Mouse (Mus musculus) megakaryocyte, embryonic 14.5 days (primary cell): ENCODE data around the gene Map3k7cl. TPM values are rescaled to one million over a fixed set of nuclear protein-coding genes. Genes with fewer than 3 reads are reported as not detected.

ENCODE experiments used
- H3K27me3 ChIP-seq: replicated peaks from 2 replicates; pipeline ENCODE3; 2012; ENCODE audit warnings: inconsistent platforms
- H3K36me3 ChIP-seq: replicated peaks from 2 replicates; pipeline ENCODE3; 2012; ENCODE audit warnings: low read length, inconsistent platforms, mixed read lengths
- H3K4me1 ChIP-seq: 2 replicates; pipeline ENCODE4 v1.6.1; 2012; ENCODE audit warnings: inconsistent platforms
- H3K4me3 ChIP-seq: replicated peaks from 2 replicates; pipeline ENCODE3; 2012; ENCODE audit warnings: moderate library complexity, mild to moderate bottlenecking, inconsistent platforms
- H3K9me3 ChIP-seq: 2 replicates; pipeline ENCODE4 v1.6.1; 2012; ENCODE audit warnings: inconsistent platforms
- FLI1 ChIP-seq: IDR thresholded peaks from 2 replicates; pipeline ENCODE4 v1.6.1; 2012; ENCODE audit warnings: low read length, inconsistent platforms, mixed read lengths
- GATA1 ChIP-seq: IDR thresholded peaks from 3 replicates; pipeline ENCODE4 v1.6.1; 2012; ENCODE audit warnings: mixed read lengths, low read length, inconsistent platforms, borderline replicate concordance
- polyA plus RNA-seq: library from polyadenylated mRNA; stranded (reverse); fragments of >175 nt; gene quantifications from 2 replicates; pipeline ENCODE4 v1.2.3, GENCODE M21; 2012; ENCODE audit warnings: low replicate concordance; ENCODE audit not compliant: insufficient read depth

Gene Map3k7cl
- polyA plus RNA-seq, 1 experiment = not detected

- Histone ChIP-seq H3K9me3 (peaks cover 12% of the 10 kb centered on the region), H3K4me3 (no peak overlapping the region), H3K36me3 (no peaks in the 10 kb centered on the region), H3K27me3 (no peaks in the 10 kb centered on the region), H3K4me1 (peaks cover 20% of the 10 kb centered on the region)
- TF ChIP-seq GATA1 = no peak
- no peak for TF ChIP-seq FLI1
Measured at GRCm38 (mm10) chr16:87582776-87583175, 29.6 kb downstream of the Map3k7cl start.

- peaks cover 11% of the 10 kb centered on the region; the same call in 1 of the 2 replicates for H3K9me3 ChIP-seq
- no peaks in the 10 kb centered on the region for H3K27me3 ChIP-seq
- no peaks in the 10 kb centered on the region for H3K36me3 ChIP-seq
- peaks cover 27% of the 10 kb centered on the region for H3K4me1 ChIP-seq
- no peak for TF ChIP-seq GATA1
- TF ChIP-seq FLI1 = no peak
- H3K4me3 ChIP-seq = no peak overlapping the region
Measured at GRCm38 (mm10) chr16:87584618-87585017, 31.5 kb downstream of the Map3k7cl start.

GRCm38 (mm10) chr16:87585548-87586262 is 32.6 kb downstream of the Map3k7cl start:
- no peak for TF ChIP-seq GATA1
- no peak for TF ChIP-seq FLI1
- peak overlapping the region; percentile 53 for H3K4me3 ChIP-seq
- H3K9me3 ChIP-seq = peaks cover 11% of the 10 kb centered on the region; the same call in 1 of the 2 replicates
- no peaks in the 10 kb centered on the region for H3K27me3 ChIP-seq
- H3K4me1 ChIP-seq = peaks cover 27% of the 10 kb centered on the region
- H3K36me3 ChIP-seq = no peaks in the 10 kb centered on the region

GRCm38 (mm10) chr16:87587843-87588242 is 34.7 kb downstream of the Map3k7cl start:
- TF ChIP-seq FLI1 = no peak
- no peak for TF ChIP-seq GATA1
- H3K4me1 ChIP-seq = peaks cover 27% of the 10 kb centered on the region
- H3K4me3 ChIP-seq = no peak overlapping the region
- peaks cover 11% of the 10 kb centered on the region; the same call in 1 of the 2 replicates for H3K9me3 ChIP-seq
- no peaks in the 10 kb centered on the region for H3K27me3 ChIP-seq
- no peaks in the 10 kb centered on the region for H3K36me3 ChIP-seq

GRCm38 (mm10) chr16:87594145-87594544 is 41.0 kb downstream of the Map3k7cl start:
- TF ChIP-seq FLI1 (no peak), GATA1 (no peak)
- Histone ChIP-seq H3K27me3 (peaks cover 2% of the 10 kb centered on the region), H3K4me1 (peaks cover 11% of the 10 kb centered on the region), H3K9me3 (peaks cover 20% of the 10 kb centered on the region), H3K36me3 (peaks cover 3% of the 10 kb centered on the region), H3K4me3 (peak overlapping the region; percentile 64)

- TF ChIP-seq GATA1 (no peak), FLI1 (no peak)
Measured at GRCm38 (mm10) chr16:87595149-87595548, 42.0 kb downstream of the Map3k7cl start.

GRCm38 (mm10) chr16:87602717-87603526 is 49.8 kb downstream of the Map3k7cl start:
- H3K4me1 ChIP-seq = peaks cover 20% of the 10 kb centered on the region; the same call in 1 of the 2 replicates
- H3K27me3 ChIP-seq = no peaks in the 10 kb centered on the region
- TF ChIP-seq GATA1 (no peak), FLI1 (no peak)
- no peak overlapping the region for H3K4me3 ChIP-seq
- H3K9me3 ChIP-seq = peaks cover 6% of the 10 kb centered on the region; the same call in 1 of the 2 replicates
- no peaks in the 10 kb centered on the region for H3K36me3 ChIP-seq

More at GRCm38 (mm10) chr16:87595149-87595548, 42.0 kb downstream of the Map3k7cl start:
- Histone ChIP-seq H3K4me3 (no peak overlapping the region), H3K4me1 (peaks cover 11% of the 10 kb centered on the region), H3K36me3 (peaks cover 3% of the 10 kb centered on the region), H3K9me3 (peaks cover 20% of the 10 kb centered on the region), H3K27me3 (peaks cover 2% of the 10 kb centered on the region)

GRCm38 (mm10) chr16:87604002-87604401 is 50.9 kb downstream of the Map3k7cl start:
- no peak overlapping the region for H3K4me3 ChIP-seq
- H3K9me3 ChIP-seq = peaks cover 6% of the 10 kb centered on the region; the same call in 1 of the 2 replicates
- TF ChIP-seq GATA1 (no peak), FLI1 (no peak)
- H3K4me1 ChIP-seq = peaks cover 15% of the 10 kb centered on the region; the same call in 1 of the 2 replicates
- H3K36me3 ChIP-seq = no peaks in the 10 kb centered on the region
- H3K27me3 ChIP-seq = no peaks in the 10 kb centered on the region

- H3K4me3 ChIP-seq = no peak overlapping the region
- no peaks in the 10 kb centered on the region for H3K27me3 ChIP-seq
- no peaks in the 10 kb centered on the region for H3K36me3 ChIP-seq
- peaks cover 15% of the 10 kb centered on the region; the same call in 1 of the 2 replicates for H3K4me1 ChIP-seq
- TF ChIP-seq GATA1 (no peak), FLI1 (no peak)
- peaks cover 6% of the 10 kb centered on the region; the same call in 1 of the 2 replicates for H3K9me3 ChIP-seq
Measured at GRCm38 (mm10) chr16:87604883-87605282, 51.8 kb downstream of the Map3k7cl start.

GRCm38 (mm10) chr16:87607383-87607782 is 54.3 kb downstream of the Map3k7cl start:
- no peak for TF ChIP-seq GATA1
- no peak for TF ChIP-seq FLI1
- no peaks in the 10 kb centered on the region for H3K9me3 ChIP-seq
- H3K4me3 ChIP-seq = no peak overlapping the region
- peaks cover 17% of the 10 kb centered on the region; the same call in 1 of the 2 replicates for H3K4me1 ChIP-seq
- no peaks in the 10 kb centered on the region for H3K36me3 ChIP-seq
- H3K27me3 ChIP-seq = no peaks in the 10 kb centered on the region
